Mouse (Mus musculus): ENCODE results near the gene Olfr1018.

DNA sequence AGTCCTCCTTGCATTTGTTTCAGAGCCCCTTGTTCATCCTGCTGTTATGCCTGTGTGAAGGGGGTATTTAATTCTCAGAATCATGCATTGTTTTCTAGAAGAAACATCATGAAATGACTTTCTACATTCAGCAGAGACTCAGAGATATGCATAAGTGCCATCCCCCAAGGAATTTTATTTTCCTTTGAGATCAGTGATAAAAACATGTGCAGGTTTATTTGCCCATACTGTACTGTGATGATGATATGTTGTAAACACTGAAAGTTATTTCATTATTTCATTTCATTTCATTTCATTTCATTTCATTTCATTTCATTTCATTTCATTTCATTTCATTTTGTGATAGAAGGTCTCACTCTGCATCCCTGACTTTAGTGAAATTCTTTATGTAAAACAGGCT lies 27.1 kb downstream of the Olfr1018 start, which contains the start of gene Olfr1019:
- no peak for TF ChIP-seq CTCF (conservative IDR thresholded peaks at IDR 0.05 in 1 of 2, IDR thresholded peaks at IDR 0.05 in 1 of 2; ENCODE audit: low read depth in 2 of 2, low read length in 2 of 2)
- no peak for TF ChIP-seq ELF1 (IDR thresholded peaks at IDR 0.05; ENCODE audit: low read depth, low read length)
- no peak for TF ChIP-seq POLR2A (IDR thresholded peaks at IDR 0.05; ENCODE audit: low read depth, low read length)
- TF ChIP-seq MYC (IDR thresholded peaks at IDR 0.05; ENCODE audit: low read depth, low read length) = no peak
- TF ChIP-seq SIN3A (IDR thresholded peaks at IDR 0.05; ENCODE audit: low read length) = no peak
- TF ChIP-seq MXI1 (IDR thresholded peaks at IDR 0.05; ENCODE audit: low read depth, low read length) = no peak
- no peak for TF ChIP-seq ZKSCAN1 (IDR thresholded peaks at IDR 0.05; ENCODE audit: borderline replicate concordance, low read depth, low read length)
- TF ChIP-seq JUND (conservative IDR thresholded peaks at IDR 0.05; ENCODE audit: low read depth, low read length) = no peak
- no peak for TF ChIP-seq EP300 (IDR thresholded peaks at IDR 0.05; ENCODE audit: low read length)
- TF ChIP-seq MAZ (IDR thresholded peaks at IDR 0.05; ENCODE audit: low read depth, low read length) = no peak
- TF ChIP-seq TBP (conservative IDR thresholded peaks at IDR 0.05; ENCODE audit: low read depth, low read length) = no peak
- TF ChIP-seq ZC3H11A (IDR thresholded peaks at IDR 0.05; ENCODE audit: low read depth, low read length) = no peak
- TF ChIP-seq JUN (IDR thresholded peaks at IDR 0.05; ENCODE audit: insufficient read depth, low read depth, low read length) = no peak
